Comparison of ENCODE assay signal across 8 mouse cellular contexts in genomic region chr13:63567677-63568293, GRCm38 (mm10). TPM values are rescaled to one million over a fixed set of nuclear protein-coding genes. Genes with fewer than 3 reads are reported as not detected.
DNase-seq lines count a peak whose midpoint lies in the region; ATAC-seq lines count a peak whose summit lies in the region.

No protein-coding gene starts in this region.

- under 1% methylated on average over 44 of the region's 62 CpGs for WGBS in hindbrain, embryonic 16.5 days

- ATAC-seq in hindbrain, embryonic 16.5 days: peak; percentile 87

- H3K9me3 ChIP-seq in hindbrain, embryonic 16.5 days (ENCODE audit: control insufficient read depth, low read length): no peaks in the 10 kb centered on the region

- H3K9ac ChIP-seq in hindbrain, embryonic 16.5 days (ENCODE audit: low read depth, low read length): peak overlapping the region; percentile 71

- H3K4me1 ChIP-seq in hindbrain, embryonic 16.5 days (ENCODE audit: control insufficient read depth, insufficient read depth, low read depth, low read length): peaks cover 16% of the 10 kb centered on the region

- H3K27me3 ChIP-seq in hindbrain, embryonic 16.5 days (replicated peaks; ENCODE audit: control insufficient read depth, insufficient read depth, low read length): peaks cover 5% of the 10 kb centered on the region

- no peaks in the 10 kb centered on the region for H3K36me3 ChIP-seq in hindbrain, embryonic 16.5 days (ENCODE audit: control insufficient read depth, insufficient read depth, low read length)

- peak overlapping the region; percentile 98 for H3K4me2 ChIP-seq in hindbrain, embryonic 16.5 days (ENCODE audit: low read length)

- peak; percentile 79 for DNase-seq in T-cell, adult 2 months (ENCODE audit: low spot score)
- peak; percentile 89 to 96 for DNase-seq in cerebellum, postnatal 4 days (ENCODE audit: low spot score in 2 of 2)
- DNase-seq in gastrocnemius, adult 18-20 months (ENCODE audit: low spot score): peak; percentile 93
- peak; percentile 89 for DNase-seq in left cerebral cortex, adult 11 months (ENCODE audit: low spot score)
- peak; percentile 97 for DNase-seq in lung, postnatal 36 days
- peak; percentile 96 for DNase-seq in retina, embryonic 14.5 days (ENCODE audit: low spot score)
- peak; percentile 88 for DNase-seq in thymus, postnatal 36 days

- peak overlapping the region; percentile 88 for H3K27ac ChIP-seq in hindbrain, embryonic 16.5 days (ENCODE audit: low read depth, low read length)

- peak overlapping the region; percentile 93 for H3K4me3 ChIP-seq in hindbrain, embryonic 16.5 days (ENCODE audit: low read length)

RNA-seq across cellular contexts. Expression of gene Ptch1, which starts 5.6 kb away (rescaled TPM):
- total RNA-seq in gastrocnemius, adult 18-20 months (2021): 1 to 10 TPM; 5.7 to 8.5 TPM
- polyA plus RNA-seq in hindbrain, embryonic 16.5 days (2015; fragmentation: Nextera tagmentation; extraction: Ambion mirVana): 15.3 and 17.3 TPM in 2 replicates

Comparison
In these comparisons a context has a peak if more than half of its experiments do, and no peak if none do; other contexts are left out.
1. Peak in every context shown above with its lines: DNase-seq, ATAC-seq, H3K4me3 ChIP-seq and H3K27ac ChIP-seq.